In the genomic region with DNA sequence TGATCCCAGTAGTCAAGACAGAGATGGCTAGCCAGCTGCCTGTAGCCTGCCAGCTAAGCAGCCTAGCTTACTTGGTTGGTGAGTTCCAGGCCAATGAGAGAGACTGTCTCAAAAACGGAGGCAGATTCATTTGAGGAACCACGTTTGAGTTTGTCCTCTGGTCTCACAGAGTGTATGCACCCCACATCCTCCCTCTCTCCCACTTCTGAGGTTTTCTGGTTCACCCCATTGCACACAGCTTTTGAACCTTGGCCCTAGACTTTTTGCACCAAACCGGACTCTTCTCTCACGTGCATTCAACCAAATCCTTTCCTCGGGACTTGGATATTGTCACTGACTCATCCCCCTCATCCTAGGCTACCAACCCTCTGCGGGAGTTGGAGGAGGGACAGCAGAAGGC, we compare ENCODE assay signal across 19 mouse cellular contexts. TPM values are rescaled to one million over a fixed set of nuclear protein-coding genes. Genes with fewer than 3 reads are reported as not detected.
DNase-seq lines count a peak whose midpoint lies in the region; ATAC-seq and TF ChIP-seq lines count a peak whose summit lies in the region.
"Had no signal": no experiment of that assay in that cellular context is flagged by ENCODE, and none has a peak within 500 bp of the region (broad histone marks: within the 10 kb centered on the region; RNA-seq: fewer than 3 reads in every experiment).

No protein-coding gene starts in this region.

- H3K27me3 ChIP-seq in kidney, embryonic 16.5 days (ENCODE audit: insufficient read depth, low read length), result peaks cover 24% of the 10 kb centered on the region
- H3K27me3 ChIP-seq in midbrain, embryonic 11.5 days (ENCODE audit: control insufficient read depth, insufficient read depth, low read length), result peaks cover 31% of the 10 kb centered on the region
- H3K27me3 ChIP-seq in midbrain, postnatal 0 days (ENCODE audit: insufficient read depth, low read length), result peaks cover 21% of the 10 kb centered on the region
- peaks cover 30% of the 10 kb centered on the region for H3K27me3 ChIP-seq in forebrain, embryonic 11.5 days (ENCODE audit: control insufficient read depth, insufficient read depth, low read length)

- TF ChIP-seq CTCF in midbrain, postnatal 0 days (IDR thresholded peaks at IDR 0.05), result no peak

- H3K4me1 ChIP-seq in kidney, embryonic 16.5 days (ENCODE audit: insufficient read depth, low read length), result peaks cover 14% of the 10 kb centered on the region; the same call in 1 of the 2 replicates
- H3K4me1 ChIP-seq in midbrain, embryonic 11.5 days (ENCODE audit: control insufficient read depth, insufficient read depth, low read length), result peaks cover 4% of the 10 kb centered on the region
- no peaks in the 10 kb centered on the region for H3K4me1 ChIP-seq in midbrain, postnatal 0 days (ENCODE audit: insufficient read depth, low read length)
- H3K4me1 ChIP-seq in forebrain, embryonic 11.5 days (replicated peaks; ENCODE audit: control insufficient read depth, insufficient read depth, low read length), result peaks cover 8% of the 10 kb centered on the region; the same call in 1 of the 2 replicates

- 39% methylated on average over 6 of the region's 6 CpGs for WGBS in kidney, embryonic 16.5 days
- 61% methylated on average over 6 of the region's 6 CpGs for WGBS in midbrain, embryonic 11.5 days
- 56% methylated on average over 6 of the region's 6 CpGs for WGBS in midbrain, postnatal 0 days
- 70% methylated on average over 6 of the region's 6 CpGs for WGBS in forebrain, embryonic 11.5 days

- H3K27ac ChIP-seq in kidney, embryonic 16.5 days (ENCODE audit: low read length), result no peak overlapping the region
- H3K27ac ChIP-seq in midbrain, embryonic 11.5 days (ENCODE audit: low read depth, low read length), result no peak overlapping the region
- no peak overlapping the region for H3K27ac ChIP-seq in midbrain, postnatal 0 days (ENCODE audit: low read depth, low read length)
- H3K27ac ChIP-seq in forebrain, embryonic 11.5 days (ENCODE audit: low read depth, low read length), result no peak overlapping the region
- H3K27ac ChIP-seq: embryonic facial prominence, embryonic 15.5 days; forebrain, embryonic 10.5 days; forebrain, embryonic 15.5 days; heart, embryonic 10.5 days; hindbrain, embryonic 12.5 days had no signal

- H3K4me2 ChIP-seq in kidney, embryonic 16.5 days (replicated peaks; ENCODE audit: low read depth, low read length), result no peak overlapping the region
- H3K4me2 ChIP-seq in midbrain, embryonic 11.5 days, result no peak overlapping the region
- H3K4me2 ChIP-seq in midbrain, postnatal 0 days (ENCODE audit: low read depth, low read length, poor library complexity, severe bottlenecking), result no peak overlapping the region
- no peak overlapping the region for H3K4me2 ChIP-seq in forebrain, embryonic 11.5 days (ENCODE audit: low read depth, low read length, severe bottlenecking)
- H3K4me2 ChIP-seq: embryonic facial prominence, embryonic 15.5 days; forebrain, embryonic 15.5 days; hindbrain, embryonic 12.5 days had no signal

- DNase-seq in kidney, adult 18-20 months, result peak; percentile 56
- peak; percentile 45 for DNase-seq in midbrain, embryonic 11.5 days (ENCODE audit: low spot score, missing footprints)
- no peak for DNase-seq in midbrain, postnatal 0 days (ENCODE audit: low spot score)
- DNase-seq in kidney, adult 9 months, result peak; percentile 90
- peak; percentile 61 to 73 for DNase-seq in kidney, postnatal 36 days
- DNase-seq in forebrain, embryonic 11.5 days (ENCODE audit: low spot score), result no peak
- no peak for DNase-seq in urinary bladder, adult 18-20 months (ENCODE audit: low spot score in 2 of 2)
- DNase-seq: adrenal gland, postnatal 25 days; cerebellum, adult 2 months; cerebellum, postnatal 10 days; heart, postnatal 4 days had no signal

- H3K36me3 ChIP-seq in kidney, embryonic 16.5 days (ENCODE audit: insufficient read depth, low read length), result no peaks in the 10 kb centered on the region
- H3K36me3 ChIP-seq in midbrain, embryonic 11.5 days (ENCODE audit: control insufficient read depth, insufficient read depth, low read length), result no peaks in the 10 kb centered on the region
- H3K36me3 ChIP-seq in midbrain, postnatal 0 days (ENCODE audit: insufficient read depth, low read length), result no peaks in the 10 kb centered on the region
- no peaks in the 10 kb centered on the region for H3K36me3 ChIP-seq in forebrain, embryonic 11.5 days (ENCODE audit: control insufficient read depth, insufficient read depth, low read length)
- H3K36me3 ChIP-seq: embryonic facial prominence, embryonic 15.5 days; forebrain, embryonic 10.5 days; forebrain, embryonic 15.5 days; heart, embryonic 10.5 days; hindbrain, embryonic 12.5 days had no signal

- no peaks in the 10 kb centered on the region for H3K9me3 ChIP-seq in kidney, embryonic 16.5 days (ENCODE audit: low read length)
- no peaks in the 10 kb centered on the region for H3K9me3 ChIP-seq in midbrain, embryonic 11.5 days (ENCODE audit: control insufficient read depth, low read length)
- no peaks in the 10 kb centered on the region for H3K9me3 ChIP-seq in midbrain, postnatal 0 days (ENCODE audit: low read length)
- no peaks in the 10 kb centered on the region for H3K9me3 ChIP-seq in forebrain, embryonic 11.5 days (ENCODE audit: control insufficient read depth, low read length)
- H3K9me3 ChIP-seq: embryonic facial prominence, embryonic 15.5 days; forebrain, embryonic 10.5 days; forebrain, embryonic 15.5 days; heart, embryonic 10.5 days; hindbrain, embryonic 12.5 days had no signal

- H3K9ac ChIP-seq in kidney, embryonic 16.5 days (replicated peaks; ENCODE audit: low read length), result no peak overlapping the region
- H3K9ac ChIP-seq in midbrain, embryonic 11.5 days (ENCODE audit: low read length), result no peak overlapping the region
- H3K9ac ChIP-seq in midbrain, postnatal 0 days (replicated peaks; ENCODE audit: low read length, poor library complexity, severe bottlenecking), result no peak overlapping the region
- no peak overlapping the region for H3K9ac ChIP-seq in forebrain, embryonic 11.5 days (ENCODE audit: low read length)
- H3K9ac ChIP-seq: embryonic facial prominence, embryonic 15.5 days; forebrain, embryonic 15.5 days; hindbrain, embryonic 12.5 days had no signal

- no peak for ATAC-seq in kidney, embryonic 16.5 days (ENCODE audit: low FRiP score, low TSS enrichment)
- no peak for ATAC-seq in midbrain, embryonic 11.5 days (ENCODE audit: low FRiP score)
- no peak for ATAC-seq in midbrain, postnatal 0 days (ENCODE audit: low FRiP score)
- no peak for ATAC-seq in forebrain, embryonic 11.5 days (replicated peaks; ENCODE audit: low FRiP score)
- ATAC-seq: forebrain, embryonic 15.5 days; hindbrain, embryonic 16.5 days had no signal

- H3K4me3 ChIP-seq in kidney, embryonic 16.5 days (ENCODE audit: low read length), result no peak overlapping the region
- H3K4me3 ChIP-seq in midbrain, embryonic 11.5 days (ENCODE audit: low read depth, low read length), result no peak overlapping the region
- H3K4me3 ChIP-seq in midbrain, postnatal 0 days (ENCODE audit: low read depth, low read length), result no peak overlapping the region
- H3K4me3 ChIP-seq in forebrain, embryonic 11.5 days (ENCODE audit: low read depth, low read length), result no peak overlapping the region
- H3K4me3 ChIP-seq: embryonic facial prominence, embryonic 15.5 days; erythroblast, embryonic 14.5 days; forebrain, embryonic 10.5 days; forebrain, embryonic 15.5 days; heart, embryonic 10.5 days; hindbrain, embryonic 12.5 days had no signal

RNA-seq across cellular contexts. Expression of a gene that starts 20.3 kb away (rescaled TPM):
- polyA plus RNA-seq in kidney, embryonic 16.5 days (2015; fragmentation: Nextera tagmentation; extraction: Ambion mirVana), result 8.3 and 8.5 TPM in 2 replicates
- polyA plus RNA-seq in midbrain, embryonic 11.5 days (2014; fragmentation: Nextera tagmentation; extraction: Ambion mirVana), result 1.2 and 2.1 TPM in 2 replicates
- 0.38 and 1.2 TPM in 2 replicates for total RNA-seq in midbrain, postnatal 0 days (2014; rRNA removed)
- polyA plus RNA-seq in midbrain, postnatal 0 days (2015; fragmentation: Nextera tagmentation; extraction: Ambion mirVana), result 0.79 and 1.2 TPM in 2 replicates
- 2.4 and 3.1 TPM in 2 replicates for polyA plus RNA-seq in forebrain, embryonic 11.5 days (2014; fragmentation: Nextera tagmentation; extraction: Ambion mirVana)

RNA-seq across cellular contexts. Expression of a gene that starts 31.9 kb away (rescaled TPM):
- 7.6 and 8.6 TPM in 2 replicates for polyA plus RNA-seq in kidney, embryonic 16.5 days (2015; fragmentation: Nextera tagmentation; extraction: Ambion mirVana)
- 6.8 and 9.6 TPM in 2 replicates for polyA plus RNA-seq in midbrain, embryonic 11.5 days (2014; fragmentation: Nextera tagmentation; extraction: Ambion mirVana)
- total RNA-seq in midbrain, postnatal 0 days (2014; rRNA removed), result 95.4 and 107 TPM in 2 replicates
- polyA plus RNA-seq in midbrain, postnatal 0 days (2015; fragmentation: Nextera tagmentation; extraction: Ambion mirVana), result 31.2 and 32.0 TPM in 2 replicates
- 13.3 and 14.2 TPM in 2 replicates for polyA plus RNA-seq in forebrain, embryonic 11.5 days (2014; fragmentation: Nextera tagmentation; extraction: Ambion mirVana)
- polyA plus RNA-seq: erythroblast, embryonic 14.5 days had no signal

RNA-seq across cellular contexts. Expression of a gene that starts 39.5 kb away (rescaled TPM):
- polyA plus RNA-seq in kidney, embryonic 16.5 days (2015; fragmentation: Nextera tagmentation; extraction: Ambion mirVana), result 26.3 and 27.0 TPM in 2 replicates
- polyA plus RNA-seq in midbrain, embryonic 11.5 days (2014; fragmentation: Nextera tagmentation; extraction: Ambion mirVana), result 20.1 and 21.2 TPM in 2 replicates
- 28.6 and 62.9 TPM in 2 replicates for total RNA-seq in midbrain, postnatal 0 days (2014; rRNA removed)
- 8.9 and 10.0 TPM in 2 replicates for polyA plus RNA-seq in midbrain, postnatal 0 days (2015; fragmentation: Nextera tagmentation; extraction: Ambion mirVana)
- 24.5 and 25.8 TPM in 2 replicates for polyA plus RNA-seq in forebrain, embryonic 11.5 days (2014; fragmentation: Nextera tagmentation; extraction: Ambion mirVana)

RNA-seq across cellular contexts. Expression of a gene that starts 45.2 kb away (rescaled TPM):
- 134 and 139 TPM in 2 replicates for polyA plus RNA-seq in kidney, embryonic 16.5 days (2015; fragmentation: Nextera tagmentation; extraction: Ambion mirVana)
- 105 and 116 TPM in 2 replicates for polyA plus RNA-seq in midbrain, embryonic 11.5 days (2014; fragmentation: Nextera tagmentation; extraction: Ambion mirVana)
- total RNA-seq in midbrain, postnatal 0 days (2014; rRNA removed), result 48.3 and 49.9 TPM in 2 replicates
- polyA plus RNA-seq in midbrain, postnatal 0 days (2015; fragmentation: Nextera tagmentation; extraction: Ambion mirVana), result 63.6 and 65.5 TPM in 2 replicates
- polyA plus RNA-seq in forebrain, embryonic 11.5 days (2014; fragmentation: Nextera tagmentation; extraction: Ambion mirVana), result 142 and 148 TPM in 2 replicates

RNA-seq across cellular contexts. Expression of a gene that starts 46.0 kb away (rescaled TPM):
- 33.3 and 38.7 TPM in 2 replicates for polyA plus RNA-seq in kidney, embryonic 16.5 days (2015; fragmentation: Nextera tagmentation; extraction: Ambion mirVana)
- polyA plus RNA-seq in midbrain, embryonic 11.5 days (2014; fragmentation: Nextera tagmentation; extraction: Ambion mirVana), result 30.0 and 30.2 TPM in 2 replicates
- total RNA-seq in midbrain, postnatal 0 days (2014; rRNA removed), result 13.5 and 21.4 TPM in 2 replicates
- polyA plus RNA-seq in midbrain, postnatal 0 days (2015; fragmentation: Nextera tagmentation; extraction: Ambion mirVana), result 52.5 and 52.8 TPM in 2 replicates
- polyA plus RNA-seq in forebrain, embryonic 11.5 days (2014; fragmentation: Nextera tagmentation; extraction: Ambion mirVana), result 26.2 and 27.1 TPM in 2 replicates

Comparison
In these comparisons a context has a peak if more than half of its experiments do, and no peak if none do; other contexts are left out.
1. DNase-seq: peak in kidney, adult 18-20 months (single experiment), midbrain, embryonic 11.5 days (single experiment), kidney, adult 9 months (single experiment) and kidney, postnatal 36 days (2 of 2); none in midbrain, postnatal 0 days (single experiment), forebrain, embryonic 11.5 days (single experiment) and urinary bladder, adult 18-20 months (0 of 2).